ENCODE assay signal across 8 mouse cellular contexts in the genomic region with DNA sequence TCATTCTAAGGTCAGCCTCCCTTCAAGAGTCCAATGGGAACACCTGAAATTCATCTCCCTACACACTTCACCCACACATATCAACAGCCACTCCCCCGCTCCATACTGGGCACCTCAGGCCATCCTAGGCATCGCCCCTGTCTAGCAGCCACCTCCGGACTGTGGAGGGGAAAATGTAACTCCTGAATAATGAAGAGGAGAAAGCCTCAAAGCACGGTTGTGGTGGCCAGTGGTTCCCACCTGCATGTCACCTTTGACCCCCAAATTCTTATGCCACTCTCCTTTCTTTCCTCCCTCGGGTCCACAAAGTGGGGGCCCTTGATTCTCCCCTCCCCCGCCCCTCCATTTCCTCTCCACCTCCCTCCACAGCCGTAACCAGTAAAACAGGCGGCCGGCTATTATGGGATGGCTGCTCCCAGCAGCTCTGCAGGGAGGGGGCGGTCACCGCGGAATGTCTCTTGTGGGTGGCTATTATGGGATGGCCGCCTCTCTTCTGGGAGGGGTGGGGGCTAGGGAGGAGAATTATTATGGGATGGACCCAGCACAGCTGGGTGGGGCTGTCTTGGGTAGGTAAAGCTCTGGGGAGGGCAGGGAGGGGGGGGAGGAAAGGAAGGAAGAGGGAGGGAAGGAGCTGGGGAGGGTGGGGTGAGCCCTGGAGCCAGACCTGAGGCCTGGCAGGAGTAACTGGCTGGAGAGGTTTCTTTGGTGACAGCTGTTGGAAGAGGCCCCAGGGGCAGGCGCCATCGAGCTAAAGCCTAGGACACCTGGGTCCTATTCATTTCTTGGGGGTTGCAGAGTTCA. TPM values are rescaled to one million over a fixed set of nuclear protein-coding genes. Genes with fewer than 3 reads are reported as not detected.
DNase-seq lines count a peak whose midpoint lies in the region; ATAC-seq and TF ChIP-seq lines count a peak whose summit lies in the region.

No protein-coding gene starts in this region.

- WGBS in cerebellum, adult 2 months = 1% methylated on average over 15 of the region's 15 CpGs
- WGBS in forebrain, embryonic 16.5 days = 2% methylated on average over 15 of the region's 15 CpGs
- WGBS in liver, embryonic 16.5 days (ENCODE audit: insufficient replicate concordance) = 4% methylated on average over 15 of the region's 15 CpGs
- 2% methylated on average over 15 of the region's 15 CpGs for WGBS in neural tube, embryonic 13.5 days

- H3K4me2 ChIP-seq in forebrain, embryonic 16.5 days (ENCODE audit: low read length) = peak overlapping the region; percentile 54
- H3K4me2 ChIP-seq in liver, embryonic 16.5 days (ENCODE audit: low read depth, low read length) = peak overlapping the region; percentile 71
- H3K4me2 ChIP-seq in neural tube, embryonic 13.5 days = peak overlapping the region; percentile 51

- no peak; a peak in 2 of 4 replicates for TF ChIP-seq EP300 in MEL (IDR thresholded peaks at IDR 0.05; ENCODE audit: low read depth in 1 of 2, low read length in 2 of 2)

- ATAC-seq in forebrain, embryonic 16.5 days = peak; percentile 72
- ATAC-seq in liver, embryonic 16.5 days (ENCODE audit: low read depth) = peak; percentile 68
- peak; percentile 82 for ATAC-seq in neural tube, embryonic 13.5 days (ENCODE audit: low read depth)

- peaks cover 5 to 15% of the 10 kb centered on the region in 2 experiments for H3K4me1 ChIP-seq in MEL (ENCODE audit: control insufficient read depth in 1 of 2, insufficient read depth in 2 of 2, low read length in 2 of 2)
- peaks cover 13% of the 10 kb centered on the region for H3K4me1 ChIP-seq in cerebellum, adult 2 months (ENCODE audit: control insufficient read depth, insufficient read depth, low read length)
- H3K4me1 ChIP-seq in forebrain, embryonic 16.5 days (replicated peaks; ENCODE audit: control insufficient read depth, insufficient read depth, low read length) = peaks cover 20% of the 10 kb centered on the region
- H3K4me1 ChIP-seq in liver, embryonic 16.5 days (ENCODE audit: control insufficient read depth, low read depth, low read length) = peaks cover 26% of the 10 kb centered on the region
- peaks cover 29% of the 10 kb centered on the region for H3K4me1 ChIP-seq in neural tube, embryonic 13.5 days (replicated peaks)

- H3K27ac ChIP-seq in MEL (ENCODE audit: control insufficient read depth, low read depth, low read length) = peak overlapping the region; percentile 80
- peak overlapping the region; percentile 98 for H3K27ac ChIP-seq in cerebellum, adult 2 months (ENCODE audit: insufficient read depth, low read length)
- H3K27ac ChIP-seq in forebrain, embryonic 16.5 days (ENCODE audit: low read length) = peak overlapping the region; percentile 87
- H3K27ac ChIP-seq in liver, embryonic 16.5 days (ENCODE audit: low read length) = peak overlapping the region; percentile 80
- peak overlapping the region; percentile 95 for H3K27ac ChIP-seq in neural tube, embryonic 13.5 days (replicated peaks)

- intact Hi-C loops in heart, postnatal 14 days (cut with DNase I) = loop anchor here (10.0 kb wide), 1 partner anchor 155 kb away; the partner anchor contains the start of gene Mlf2

- no peaks in the 10 kb centered on the region for H3K27me3 ChIP-seq in MEL (ENCODE audit: control insufficient read depth in 1 of 2, insufficient read depth in 2 of 2, low read length in 2 of 2)
- no peaks in the 10 kb centered on the region for H3K27me3 ChIP-seq in cerebellum, adult 2 months (ENCODE audit: control insufficient read depth, insufficient read depth, low read length)
- H3K27me3 ChIP-seq in forebrain, embryonic 16.5 days (replicated peaks; ENCODE audit: control insufficient read depth, insufficient read depth, low read length) = no peaks in the 10 kb centered on the region
- no peaks in the 10 kb centered on the region for H3K27me3 ChIP-seq in liver, embryonic 16.5 days (ENCODE audit: control insufficient read depth, insufficient read depth, low read depth, low read length)
- H3K27me3 ChIP-seq in neural tube, embryonic 13.5 days = no peaks in the 10 kb centered on the region

- H3K9me3 ChIP-seq in MEL (replicated peaks; ENCODE audit: insufficient read depth, low read length) = no peaks in the 10 kb centered on the region
- no peaks in the 10 kb centered on the region for H3K9me3 ChIP-seq in forebrain, embryonic 16.5 days (ENCODE audit: control insufficient read depth, low read length)
- no peaks in the 10 kb centered on the region for H3K9me3 ChIP-seq in liver, embryonic 16.5 days (replicated peaks; ENCODE audit: control insufficient read depth, low read length)
- no peaks in the 10 kb centered on the region for H3K9me3 ChIP-seq in neural tube, embryonic 13.5 days

- TF ChIP-seq RAD21 in MEL (IDR thresholded peaks at IDR 0.05; ENCODE audit: low read depth, low read length) = no peak

- H3K4me3 ChIP-seq in MEL (ENCODE audit: control insufficient read depth in 1 of 2, insufficient read depth in 1 of 2, low read depth in 2 of 2, low read length in 2 of 2) = peak overlapping the region; percentile 37 to 54
- peak overlapping the region; percentile 55 for H3K4me3 ChIP-seq in cerebellum, adult 2 months (replicated peaks; ENCODE audit: insufficient read depth, low read depth, low read length)
- peak overlapping the region; percentile 6; the same call in 1 of the 2 replicates for H3K4me3 ChIP-seq in forebrain, embryonic 16.5 days (replicated peaks; ENCODE audit: low read length)
- H3K4me3 ChIP-seq in liver, embryonic 16.5 days (ENCODE audit: low read depth, low read length) = peak overlapping the region; percentile 22
- peak overlapping the region; percentile 15 for H3K4me3 ChIP-seq in neural tube, embryonic 13.5 days

- peak overlapping the region; percentile 70 for H3K9ac ChIP-seq in MEL (ENCODE audit: control insufficient read depth, low read depth, low read length, poor library complexity, severe bottlenecking)
- H3K9ac ChIP-seq in forebrain, embryonic 16.5 days (replicated peaks; ENCODE audit: low read depth, low read length) = peak overlapping the region; percentile 56
- H3K9ac ChIP-seq in liver, embryonic 16.5 days (ENCODE audit: low read depth, low read length) = peak overlapping the region; percentile 49
- H3K9ac ChIP-seq in neural tube, embryonic 13.5 days = peak overlapping the region; percentile 64

- H3K36me3 ChIP-seq in MEL (ENCODE audit: control insufficient read depth in 1 of 2, insufficient read depth in 2 of 2, low read length in 2 of 2) = peaks cover 0 to 12% of the 10 kb centered on the region in 2 experiments; a peak in 2 of 4 replicates
- no peaks in the 10 kb centered on the region for H3K36me3 ChIP-seq in forebrain, embryonic 16.5 days (ENCODE audit: control insufficient read depth, insufficient read depth)
- no peaks in the 10 kb centered on the region for H3K36me3 ChIP-seq in liver, embryonic 16.5 days (ENCODE audit: control insufficient read depth, insufficient read depth)
- H3K36me3 ChIP-seq in neural tube, embryonic 13.5 days = no peaks in the 10 kb centered on the region

- TF ChIP-seq POLR2A in MEL (IDR thresholded peaks at IDR 0.05; ENCODE audit: control insufficient read depth in 1 of 2, insufficient read depth in 1 of 2, low read depth in 1 of 2, low read length in 2 of 2, poor library complexity in 1 of 2) = peak; percentile 20 to 30; a peak in 1 of 4 replicates
- TF ChIP-seq POLR2A in cerebellum, adult 2 months (IDR thresholded peaks at IDR 0.05; ENCODE audit: borderline replicate concordance, insufficient read depth, low read length) = 0 out of 2 replicates have a peak, but pooled peaks have one; percentile 15

- DNase-seq in MEL (ENCODE audit: low read depth, low spot score) = peak; percentile 93
- DNase-seq in cerebellum, adult 2 months = peak; percentile 73 to 82
- peak; percentile 76 to 77 for DNase-seq in heart, postnatal 14 days
- DNase-seq in kidney, postnatal 4 days = peak; percentile 89 to 93
- peak; percentile 72 to 78 for DNase-seq in thymus, postnatal 10 days (ENCODE audit: low spot score in 2 of 2)

- no peak for TF ChIP-seq CTCF in MEL (IDR thresholded peaks at IDR 0.05 in 2 of 3, conservative IDR thresholded peaks at IDR 0.05 in 1 of 3; ENCODE audit: control insufficient read depth in 1 of 3, insufficient read depth in 1 of 3, low read depth in 2 of 3, low read length in 3 of 3, poor library complexity in 1 of 3, severe bottlenecking in 1 of 3)
- no peak for TF ChIP-seq CTCF in cerebellum, adult 2 months (IDR thresholded peaks at IDR 0.05; ENCODE audit: borderline replicate concordance, insufficient read depth, low read depth, low read length)

- no peaks in the 10 kb centered on the region; the same call in 1 of the 2 replicates for H3K79me2 ChIP-seq in MEL (ENCODE audit: control insufficient read depth, insufficient read depth, low read length, poor library complexity)

RNA-seq across cellular contexts. Expression of gene Chd4, which starts 6.1 kb away (rescaled TPM):
- total RNA-seq in MEL (2012; rRNA removed) = 173 and 193 TPM in 2 replicates
- 100 to 1,000 TPM in 1 of 2 experiments, 10 to 100 TPM in 1; 93.0 to 232 TPM for polyA plus RNA-seq in MEL (2012; ENCODE audit: insufficient read depth in 1 of 2, insufficient read length in 2 of 2, low read depth in 1 of 2, low replicate concordance in 2 of 2, missing spikeins in 1 of 2)
- polyA plus RNA-seq in cerebellum, adult 2 months (2012; rRNA removed) = 110 and 112 TPM in 2 replicates
- 78.1 and 79.8 TPM in 2 replicates for polyA plus RNA-seq in forebrain, embryonic 16.5 days (2015; fragmentation: Nextera tagmentation; extraction: Ambion mirVana)
- total RNA-seq in heart, postnatal 14 days (2021) = 100 to 1,000 TPM; 141 to 145 TPM
- polyA plus RNA-seq in liver, embryonic 16.5 days (2015; fragmentation: Nextera tagmentation; extraction: Ambion mirVana) = 18.2 and 22.9 TPM in 2 replicates
- polyA plus RNA-seq in neural tube, embryonic 13.5 days (2015; fragmentation: Nextera tagmentation; extraction: Ambion mirVana) = 89.0 and 107 TPM in 2 replicates

RNA-seq across cellular contexts. Expression of gene Lpar5, which starts 22.0 kb away (rescaled TPM):
- 2.8 and 3.5 TPM in 2 replicates for total RNA-seq in MEL (2012; rRNA removed)
- 10 to 100 TPM in 1 of 2 experiments, not detected in 1; 16.2 TPM for polyA plus RNA-seq in MEL (2012; ENCODE audit: insufficient read depth in 1 of 2, insufficient read length in 2 of 2, low read depth in 1 of 2, low replicate concordance in 2 of 2, missing spikeins in 1 of 2)
- polyA plus RNA-seq in cerebellum, adult 2 months (2012; rRNA removed) = 0.57 and 0.84 TPM in 2 replicates
- polyA plus RNA-seq in forebrain, embryonic 16.5 days (2015; fragmentation: Nextera tagmentation; extraction: Ambion mirVana) = 0.44 and 0.60 TPM in 2 replicates
- under 1 TPM; 0.41 to 0.83 TPM for total RNA-seq in heart, postnatal 14 days (2021)
- polyA plus RNA-seq in liver, embryonic 16.5 days (2015; fragmentation: Nextera tagmentation; extraction: Ambion mirVana) = 1.4 and 1.5 TPM in 2 replicates
- polyA plus RNA-seq in neural tube, embryonic 13.5 days (2015; fragmentation: Nextera tagmentation; extraction: Ambion mirVana) = 0.43 and 0.77 TPM in 2 replicates

RNA-seq across cellular contexts. Expression of gene Acrbp, which starts 40.2 kb away (rescaled TPM):
- 1.2 and 3.3 TPM in 2 replicates for total RNA-seq in MEL (2012; rRNA removed)
- 1 to 10 TPM in 1 of 2 experiments, not detected in 1; 5.3 TPM for polyA plus RNA-seq in MEL (2012; ENCODE audit: insufficient read depth in 1 of 2, insufficient read length in 2 of 2, low read depth in 1 of 2, low replicate concordance in 2 of 2, missing spikeins in 1 of 2)
- polyA plus RNA-seq in cerebellum, adult 2 months (2012; rRNA removed) = 23.7 and 24.8 TPM in 2 replicates
- 21.4 and 31.6 TPM in 2 replicates for polyA plus RNA-seq in forebrain, embryonic 16.5 days (2015; fragmentation: Nextera tagmentation; extraction: Ambion mirVana)
- 1 to 10 TPM; 3.8 to 4.5 TPM for total RNA-seq in heart, postnatal 14 days (2021)
- 2.0 and 4.5 TPM in 2 replicates for polyA plus RNA-seq in liver, embryonic 16.5 days (2015; fragmentation: Nextera tagmentation; extraction: Ambion mirVana)
- polyA plus RNA-seq in neural tube, embryonic 13.5 days (2015; fragmentation: Nextera tagmentation; extraction: Ambion mirVana) = 19.0 and 21.0 TPM in 2 replicates

RNA-seq across cellular contexts. Expression of gene Nop2, which starts 42.0 kb away (rescaled TPM):
- total RNA-seq in MEL (2012; rRNA removed) = 210 and 263 TPM in 2 replicates
- polyA plus RNA-seq in MEL (2012; ENCODE audit: insufficient read depth in 1 of 2, insufficient read length in 2 of 2, low read depth in 1 of 2, low replicate concordance in 2 of 2, missing spikeins in 1 of 2) = 100 to 1,000 TPM; 221 to 337 TPM
- 24.5 and 24.9 TPM in 2 replicates for polyA plus RNA-seq in cerebellum, adult 2 months (2012; rRNA removed)
- 54.4 and 55.3 TPM in 2 replicates for polyA plus RNA-seq in forebrain, embryonic 16.5 days (2015; fragmentation: Nextera tagmentation; extraction: Ambion mirVana)
- total RNA-seq in heart, postnatal 14 days (2021) = 10 to 100 TPM; 16.2 to 19.9 TPM
- 25.2 and 25.3 TPM in 2 replicates for polyA plus RNA-seq in liver, embryonic 16.5 days (2015; fragmentation: Nextera tagmentation; extraction: Ambion mirVana)
- 44.5 and 45.3 TPM in 2 replicates for polyA plus RNA-seq in neural tube, embryonic 13.5 days (2015; fragmentation: Nextera tagmentation; extraction: Ambion mirVana)

RNA-seq across cellular contexts. Expression of gene Ing4, which starts 50.2 kb away (rescaled TPM):
- total RNA-seq in MEL (2012; rRNA removed) = 26.3 and 29.5 TPM in 2 replicates
- polyA plus RNA-seq in MEL (2012; ENCODE audit: insufficient read depth in 1 of 2, insufficient read length in 2 of 2, low read depth in 1 of 2, low replicate concordance in 2 of 2, missing spikeins in 1 of 2) = 10 to 100 TPM in 1 of 2 experiments, not detected in 1; 34.9 TPM
- polyA plus RNA-seq in cerebellum, adult 2 months (2012; rRNA removed) = 75.7 and 80.2 TPM in 2 replicates
- polyA plus RNA-seq in forebrain, embryonic 16.5 days (2015; fragmentation: Nextera tagmentation; extraction: Ambion mirVana) = 200 and 204 TPM in 2 replicates
- 10 to 100 TPM; 40.6 to 41.9 TPM for total RNA-seq in heart, postnatal 14 days (2021)
- 27.6 and 32.4 TPM in 2 replicates for polyA plus RNA-seq in liver, embryonic 16.5 days (2015; fragmentation: Nextera tagmentation; extraction: Ambion mirVana)
- 147 and 148 TPM in 2 replicates for polyA plus RNA-seq in neural tube, embryonic 13.5 days (2015; fragmentation: Nextera tagmentation; extraction: Ambion mirVana)

Comparison
In these comparisons a context has a peak if more than half of its experiments do, and no peak if none do; other contexts are left out.
1. Peak in every context shown above with its lines: DNase-seq, ATAC-seq, H3K4me3 ChIP-seq and H3K27ac ChIP-seq.